Mouse (Mus musculus): ENCODE measurements around the gene Nrxn3. TPM values are rescaled to one million over a fixed set of nuclear protein-coding genes. Genes with fewer than 3 reads are reported as not detected.

Gene Nrxn3
- 1 to 10 TPM; 1.3 to 1.5 TPM for total RNA-seq (2021)

DNA sequence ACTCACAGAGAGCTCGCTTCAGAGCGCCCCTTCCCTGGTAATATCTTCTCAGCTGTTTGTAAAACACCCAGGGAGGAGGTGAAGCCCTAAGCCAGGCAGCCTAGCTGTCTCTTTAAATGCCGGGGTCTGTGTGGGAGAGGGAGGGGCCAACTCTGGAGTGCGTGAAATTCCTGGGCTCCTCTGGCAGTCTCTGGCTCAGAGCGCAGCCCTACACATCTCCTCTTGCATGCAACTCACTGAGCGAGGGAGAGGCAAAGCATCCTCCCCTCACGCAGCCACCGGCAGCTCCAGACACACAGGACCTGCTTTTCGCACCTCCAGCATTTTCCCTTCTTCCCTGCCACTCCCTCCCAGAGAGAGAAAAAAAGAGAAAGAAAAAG, at the start of gene Nrxn3:
Gene Nrxn3, plus strand, starts transcription at position 186 of the 380 bp plus-strand sequence.
- DNase-seq, result peak; percentile 21

DNA sequence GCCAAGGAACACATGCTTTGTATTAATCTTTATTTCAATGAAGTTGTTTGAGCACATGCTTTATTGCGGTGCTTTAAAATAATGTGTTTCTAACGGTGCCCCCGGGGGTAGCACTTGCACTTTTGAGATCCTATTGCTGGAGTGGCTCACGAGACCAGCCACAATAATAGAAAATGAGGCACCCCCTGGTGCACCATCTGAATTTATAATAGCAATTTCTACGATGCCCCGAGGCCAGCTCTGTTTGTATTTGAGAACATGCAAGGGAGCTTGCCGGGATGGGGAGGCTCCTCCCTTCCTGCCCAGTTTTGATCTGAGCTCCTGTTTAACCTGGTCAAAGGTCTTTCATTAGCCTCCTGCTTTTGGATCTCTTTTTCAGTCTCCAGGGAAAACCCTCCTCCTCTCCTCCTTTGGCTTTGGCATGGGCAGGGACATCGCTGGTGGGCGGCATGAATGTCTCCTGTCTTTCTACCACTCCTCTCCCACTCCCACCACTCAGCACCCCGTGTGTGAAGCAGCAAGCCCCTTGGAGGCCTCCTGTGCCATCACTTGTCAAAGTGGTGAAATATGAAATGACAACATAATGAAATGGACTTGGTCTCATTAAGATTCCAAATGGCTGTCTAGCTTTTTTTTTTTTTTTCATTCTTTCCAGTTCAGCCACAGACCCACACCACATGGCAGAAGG, 18.4 kb upstream of the Nrxn3 start:
- no peak for DNase-seq

DNA sequence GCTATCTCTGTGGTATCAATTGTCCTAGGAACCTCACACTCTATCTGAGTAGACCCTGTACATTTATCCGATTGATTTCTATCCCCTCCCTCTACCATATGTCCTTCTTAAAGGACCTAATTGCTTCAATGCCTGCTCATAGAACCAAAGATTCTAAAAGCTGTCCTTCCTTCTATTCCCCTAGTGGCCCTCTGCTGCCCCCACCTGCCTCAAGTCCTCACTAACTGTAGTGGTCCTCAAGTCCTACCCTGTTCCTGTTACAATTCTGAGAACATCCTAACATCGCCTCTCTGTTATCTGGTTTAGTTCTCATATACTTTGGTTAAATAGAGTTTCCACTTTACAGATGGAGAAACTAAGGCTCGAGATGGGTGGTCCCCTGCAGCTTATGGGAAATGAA, 16.7 kb upstream of the Nrxn3 start:
- DNase-seq, result no peak

DNA sequence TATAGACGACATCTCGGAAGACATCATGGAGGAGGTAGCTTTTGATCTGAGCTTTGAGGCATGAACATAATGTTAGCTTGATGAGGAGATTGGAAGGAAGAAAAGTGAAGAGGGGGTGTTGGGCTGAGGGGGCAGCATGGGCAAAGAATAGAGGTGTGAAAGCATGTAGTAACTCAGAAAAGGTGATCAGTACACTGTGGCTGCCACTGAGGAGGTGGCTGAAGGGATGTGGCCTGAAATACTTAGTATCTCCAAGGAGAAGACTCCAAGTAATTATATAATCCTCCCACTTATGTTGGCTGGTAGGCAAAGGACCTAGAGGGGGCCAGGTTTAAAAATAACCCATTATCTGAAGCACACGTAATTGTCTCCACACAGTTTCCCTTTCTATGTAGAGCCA, 14.9 kb upstream of the Nrxn3 start:
- DNase-seq, result no peak

DNA sequence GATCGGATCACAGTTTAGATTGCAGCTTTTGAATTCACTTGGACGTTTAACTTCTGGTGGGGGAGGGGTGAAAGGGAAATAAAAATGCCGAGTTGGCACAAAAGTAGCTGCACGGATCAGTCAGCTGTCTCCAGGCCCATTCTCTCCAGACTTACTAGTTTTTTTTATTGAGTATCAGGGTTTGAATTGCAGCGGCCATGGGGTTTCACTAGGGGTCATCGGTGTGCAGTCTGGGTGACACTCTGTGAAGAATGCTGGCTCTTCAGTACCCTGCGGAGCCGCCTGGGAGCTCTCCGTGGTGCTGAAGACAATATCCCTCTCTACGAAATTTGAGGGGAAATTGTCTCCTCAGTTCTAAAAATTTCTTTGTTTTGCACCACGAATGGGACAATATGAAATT, 13.5 kb upstream of the Nrxn3 start:
- peak; percentile 76 for DNase-seq

DNA sequence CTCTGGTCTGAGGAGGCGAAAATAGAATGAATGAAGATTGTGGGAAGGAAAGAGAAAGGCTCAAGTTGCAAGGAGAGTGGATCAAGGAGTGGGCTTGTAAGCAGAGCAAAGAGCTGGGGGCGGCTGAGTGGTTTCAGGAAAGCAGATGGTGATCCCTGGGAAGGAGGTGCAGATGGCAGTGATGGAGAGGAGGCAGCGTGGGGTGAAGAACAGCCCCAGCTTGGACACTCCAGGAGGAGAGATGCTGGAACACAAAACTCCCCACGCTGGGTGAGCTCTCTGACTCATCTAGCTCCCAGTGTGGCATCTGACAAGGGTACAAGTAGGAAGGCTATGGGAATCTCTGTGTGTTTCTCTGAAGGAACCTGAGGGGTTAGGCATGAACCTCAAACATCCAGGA, 9.2 kb upstream of the Nrxn3 start:
- DNase-seq, result no peak

DNA sequence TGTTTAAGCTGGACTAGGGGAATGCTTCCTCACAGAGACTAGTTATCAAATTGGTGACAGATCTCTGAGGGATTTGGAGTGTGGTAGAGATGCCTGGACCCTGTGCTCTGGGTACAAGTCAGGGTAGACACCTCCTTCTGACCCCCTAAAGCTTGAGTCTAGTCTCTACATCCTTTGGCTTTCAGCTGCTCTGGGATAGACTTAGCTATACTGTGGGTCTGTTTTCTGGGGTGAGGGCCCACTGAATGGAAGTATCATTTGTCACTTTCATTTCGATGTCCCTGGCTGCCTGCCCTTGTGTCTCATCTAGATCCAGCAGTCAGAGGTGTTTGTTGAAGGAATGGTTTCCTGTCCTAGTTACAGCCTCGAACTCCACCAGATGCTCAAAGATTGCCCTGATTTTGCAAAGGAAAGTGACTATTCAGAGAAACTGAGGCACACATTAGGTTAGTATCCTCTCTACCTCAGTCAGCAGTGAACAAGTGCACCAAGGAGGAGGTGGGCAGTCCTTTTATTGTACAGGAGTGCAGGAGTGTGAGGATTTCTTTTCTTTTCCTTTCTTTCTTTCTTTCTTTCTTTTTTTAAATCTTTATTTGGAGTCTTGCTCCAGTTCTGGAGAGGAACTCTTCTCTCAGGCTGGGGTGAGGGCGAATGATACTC, 515 bp upstream of the Nrxn3 start:
- DNase-seq, result no peak

DNA sequence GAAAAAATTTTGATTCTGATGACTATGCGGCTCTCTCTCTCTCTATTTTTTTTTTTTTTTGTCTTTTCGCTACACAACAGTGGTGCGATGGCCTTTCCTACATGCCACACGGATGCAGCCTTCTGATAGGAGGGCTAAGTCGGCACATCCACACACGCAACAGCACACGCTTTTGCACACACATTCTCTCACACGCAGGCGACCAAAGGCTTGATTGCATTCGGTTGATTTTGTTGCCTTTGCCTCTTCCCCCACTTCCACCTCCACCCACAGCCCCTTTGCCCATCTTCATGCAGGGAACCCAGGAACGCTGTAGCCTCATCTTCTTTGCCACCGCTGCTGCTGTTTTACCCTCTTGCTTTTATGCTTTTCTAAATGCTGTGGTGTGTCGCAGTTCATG, 3.6 kb downstream of the Nrxn3 start:
- DNase-seq, result no peak

DNA sequence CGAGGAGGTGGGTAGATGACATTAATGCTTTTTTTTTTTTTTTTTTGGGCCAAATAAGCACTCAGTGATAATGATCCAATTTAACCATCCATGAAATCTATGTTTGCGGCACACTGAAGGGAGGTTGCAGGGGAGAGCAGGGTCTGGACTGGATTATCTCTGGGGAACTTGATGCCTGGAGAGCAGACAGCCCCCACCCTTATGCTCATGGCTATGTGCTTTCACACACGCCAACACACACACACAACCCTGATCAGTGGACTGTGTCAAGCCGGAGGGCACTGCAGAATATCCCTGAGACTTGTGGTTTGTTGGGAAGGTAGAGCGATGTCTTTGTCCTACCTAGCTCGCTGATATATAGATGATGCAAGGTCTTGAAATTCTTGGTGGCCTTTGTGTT, 4.1 kb downstream of the Nrxn3 start:
- DNase-seq, result no peak

DNA sequence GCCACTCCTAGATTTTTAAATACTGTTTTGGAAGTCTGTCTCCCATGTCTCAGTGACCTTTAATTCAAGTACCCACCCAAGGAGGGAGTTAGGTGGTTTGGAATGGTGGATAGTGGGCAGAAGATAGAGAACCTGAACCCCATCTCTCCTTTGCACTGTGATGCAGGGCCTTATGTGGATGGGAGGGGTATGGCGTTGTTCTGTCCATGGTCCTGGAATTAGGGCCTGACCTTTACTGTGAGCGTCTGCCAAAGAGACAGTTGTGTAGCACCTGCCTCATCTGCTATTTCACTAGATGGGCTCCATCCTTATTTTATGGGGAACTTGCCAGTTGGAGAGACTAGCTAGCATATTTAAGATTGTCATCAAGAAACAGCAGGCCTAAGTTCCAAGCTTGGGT, 8.0 kb downstream of the Nrxn3 start:
- no peak for DNase-seq

DNA sequence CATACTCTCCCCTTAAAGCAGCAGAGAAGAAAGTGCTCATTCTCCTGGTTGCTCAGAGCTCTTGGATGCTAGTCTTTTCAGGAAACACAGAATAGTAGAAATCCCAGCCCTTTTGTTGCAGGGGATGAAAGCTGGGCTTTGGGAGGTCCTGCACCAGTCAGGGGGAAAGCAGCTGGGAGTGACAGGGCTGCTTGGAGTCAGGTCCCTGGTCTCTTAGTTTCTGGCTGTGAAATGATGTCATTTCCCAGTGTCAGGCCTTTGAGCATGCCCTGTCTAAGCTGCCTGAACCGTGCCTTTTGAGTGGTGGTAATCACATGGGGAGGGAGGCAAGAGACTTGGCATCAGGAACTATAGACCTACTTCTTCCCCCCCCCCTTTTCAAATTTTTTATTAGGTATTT, 12.4 kb downstream of the Nrxn3 start:
- DNase-seq, result no peak

DNA sequence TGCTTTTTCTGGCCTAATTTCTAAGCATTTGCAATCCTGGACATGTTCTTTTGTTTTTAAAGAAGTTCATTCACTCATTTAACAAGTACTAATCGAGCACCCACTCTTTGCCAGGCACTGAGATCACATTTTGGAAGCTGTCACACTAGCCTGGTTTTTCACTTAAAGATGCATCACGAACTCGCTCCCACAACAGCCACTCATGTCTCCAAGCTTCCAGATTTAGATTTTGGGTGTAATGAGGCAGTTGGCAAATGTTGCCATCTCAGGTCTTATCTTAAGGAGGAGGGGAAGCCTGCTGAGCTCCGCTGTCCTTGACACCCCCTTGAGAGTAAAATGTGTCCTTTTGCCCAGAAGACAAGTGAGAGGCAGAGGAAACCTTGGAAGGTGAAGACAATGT, 14.4 kb downstream of the Nrxn3 start:
- no peak for DNase-seq

DNA sequence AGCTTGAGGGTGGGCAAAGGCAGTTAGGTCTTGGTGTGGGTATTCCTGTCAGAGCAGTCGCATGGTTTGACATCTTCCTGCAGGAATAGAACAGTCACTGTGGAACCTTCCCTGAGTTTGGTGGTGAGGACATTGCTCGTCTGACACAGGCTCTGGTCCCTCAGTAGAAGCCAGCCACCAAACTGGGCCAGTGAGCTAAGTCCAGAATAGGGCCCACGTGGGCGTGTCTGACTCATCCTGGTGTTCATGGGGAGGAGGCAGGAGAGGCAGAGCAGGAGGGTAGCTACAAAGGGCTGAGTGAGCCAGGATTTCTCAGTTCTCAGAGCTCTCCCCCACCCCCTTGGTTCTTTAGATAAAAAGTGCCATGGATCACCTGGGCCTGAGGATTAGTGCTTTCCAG, 15.9 kb downstream of the Nrxn3 start:
- DNase-seq, result no peak

DNA sequence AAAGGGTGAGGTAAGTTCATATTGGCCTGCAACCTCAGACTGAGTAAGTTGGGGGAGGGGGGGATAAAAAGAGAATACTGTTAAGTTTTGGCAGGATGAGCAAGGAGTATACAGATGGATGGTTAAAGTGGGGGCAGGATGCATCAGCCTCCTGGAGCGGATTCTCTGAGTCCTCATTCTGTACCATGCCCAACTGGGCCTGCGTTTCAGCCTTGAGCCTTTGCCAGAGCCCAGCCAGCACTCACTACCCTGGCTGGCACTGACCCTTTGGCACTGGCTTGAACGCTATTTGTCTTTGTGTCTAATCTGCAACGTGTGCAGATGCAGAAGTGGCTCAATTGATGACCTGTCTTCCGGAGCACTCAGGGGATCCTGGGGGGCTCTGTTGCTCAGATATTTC, 24.1 kb downstream of the Nrxn3 start:
- DNase-seq, result no peak

DNA sequence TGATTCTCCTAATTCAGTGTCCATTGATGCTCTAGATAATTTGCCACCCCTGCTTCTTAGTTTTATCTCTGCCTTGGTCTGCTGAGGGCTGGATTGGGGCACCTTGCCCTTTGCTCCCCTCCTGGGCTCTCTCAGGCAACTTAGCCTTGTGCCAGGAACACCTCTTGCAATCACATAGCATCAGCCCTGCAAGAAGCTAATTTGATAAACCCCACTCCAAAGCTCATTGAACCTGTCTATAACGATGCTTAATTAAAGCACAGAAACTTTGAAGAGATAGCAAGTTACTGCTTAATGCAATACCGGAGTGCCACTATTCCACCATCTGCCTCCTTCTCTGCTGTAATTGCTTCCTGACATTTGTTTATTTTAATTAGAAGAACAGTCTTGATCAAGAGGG, 42.1 kb downstream of the Nrxn3 start:
- no peak for DNase-seq

DNA sequence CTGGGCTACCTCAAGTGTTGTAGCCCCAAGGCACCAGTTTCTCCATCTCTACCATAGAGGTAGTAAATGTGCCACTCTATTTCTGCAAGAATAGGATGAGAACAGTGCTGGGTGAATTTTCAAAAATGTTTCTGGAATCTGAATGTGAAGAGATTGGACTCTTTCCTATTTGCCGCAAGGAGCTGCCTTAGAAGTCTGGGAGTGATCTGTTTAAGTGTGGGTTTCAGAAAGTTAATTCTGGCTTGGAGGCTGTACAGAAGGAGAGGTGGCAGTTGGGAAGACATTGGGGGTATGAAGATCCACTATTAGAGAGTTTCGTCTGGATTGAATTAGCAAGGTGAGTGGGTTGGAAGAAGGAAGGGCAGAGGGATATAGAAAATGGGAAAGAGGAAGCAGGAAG, 52.0 kb downstream of the Nrxn3 start:
- no peak for DNase-seq

DNA sequence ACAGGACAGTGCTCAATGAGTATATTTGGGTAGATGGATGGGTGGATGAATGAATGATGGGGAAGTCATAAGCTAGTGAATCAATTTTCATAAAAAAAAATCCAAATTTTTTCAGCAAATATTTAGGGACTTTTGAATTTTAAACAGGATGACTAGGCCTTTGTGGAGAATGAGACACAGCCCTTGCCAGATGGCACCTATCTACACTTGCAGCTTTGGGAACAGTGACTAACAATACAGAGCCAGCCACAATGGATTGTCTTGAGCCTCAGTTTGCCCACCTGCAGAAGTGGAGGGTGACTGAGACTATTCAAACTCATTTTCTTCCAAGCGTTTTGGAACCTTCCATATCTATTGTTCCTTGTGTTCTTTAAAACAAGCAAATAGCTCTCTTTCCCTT, 55.4 kb downstream of the Nrxn3 start:
- no peak for DNase-seq

DNA sequence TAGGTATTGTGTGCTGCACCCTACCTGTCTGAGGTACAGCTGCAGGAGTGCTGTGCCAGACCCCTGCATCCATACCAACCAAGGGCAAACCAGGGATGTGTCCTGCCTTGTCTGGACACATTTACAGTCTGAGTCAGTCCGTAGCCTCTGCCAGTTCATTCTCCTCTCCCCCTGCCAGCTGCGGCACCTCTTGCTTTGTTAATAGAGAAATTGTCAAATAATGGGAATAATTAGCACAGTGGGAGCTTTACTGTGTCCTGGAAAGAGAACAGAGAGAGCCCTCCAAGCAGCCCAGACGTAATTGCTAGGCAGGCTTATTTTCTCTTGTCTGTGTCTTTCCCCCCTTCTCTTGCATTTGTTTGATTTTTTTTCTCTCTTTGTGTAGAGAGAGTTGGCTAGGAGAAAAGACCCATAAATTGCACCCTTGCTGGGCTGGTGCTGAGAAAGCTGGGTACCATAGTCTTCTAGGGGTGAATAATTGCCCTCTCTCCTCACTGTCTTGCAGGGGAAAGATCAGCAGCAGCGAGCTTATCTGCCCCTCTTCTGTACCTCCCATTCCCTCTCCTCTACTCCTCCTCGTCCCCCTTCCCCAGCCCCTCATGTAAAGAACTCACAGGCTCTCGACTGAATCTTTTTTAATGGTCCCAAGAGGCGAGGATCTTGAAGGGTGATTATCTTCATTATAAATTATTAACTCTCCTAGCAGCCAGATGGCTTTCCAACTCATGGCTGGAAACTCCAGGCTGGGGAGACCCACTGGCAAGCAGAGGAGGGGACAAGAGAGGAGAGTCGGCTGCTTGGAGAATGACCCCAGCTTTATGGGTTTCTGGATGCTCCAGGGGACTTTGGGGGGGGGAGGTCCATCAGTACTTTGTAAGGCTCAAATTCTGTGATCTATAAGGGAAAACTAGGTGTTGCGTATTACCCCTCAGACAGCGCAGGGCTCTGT, 61.8 kb downstream of the Nrxn3 start:
- no peak for DNase-seq

DNA sequence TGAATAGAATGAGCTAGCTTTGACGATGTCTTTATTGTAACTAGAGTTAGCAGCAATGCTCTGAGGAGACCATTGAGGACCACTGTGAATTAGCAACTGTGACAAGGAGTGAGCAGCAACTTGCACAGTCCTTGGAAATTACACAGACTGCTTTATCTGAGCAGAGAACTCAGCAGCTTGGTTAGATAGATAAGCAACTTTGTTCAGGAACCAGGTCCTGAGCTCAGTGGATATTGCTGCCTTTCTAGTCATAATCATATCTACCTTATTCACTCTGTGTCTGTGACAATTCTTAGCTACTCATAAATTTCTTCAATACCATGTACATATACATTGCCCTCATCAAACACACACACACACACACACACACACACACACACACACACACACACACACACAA, 70.6 kb downstream of the Nrxn3 start:
- DNase-seq, result no peak

DNA sequence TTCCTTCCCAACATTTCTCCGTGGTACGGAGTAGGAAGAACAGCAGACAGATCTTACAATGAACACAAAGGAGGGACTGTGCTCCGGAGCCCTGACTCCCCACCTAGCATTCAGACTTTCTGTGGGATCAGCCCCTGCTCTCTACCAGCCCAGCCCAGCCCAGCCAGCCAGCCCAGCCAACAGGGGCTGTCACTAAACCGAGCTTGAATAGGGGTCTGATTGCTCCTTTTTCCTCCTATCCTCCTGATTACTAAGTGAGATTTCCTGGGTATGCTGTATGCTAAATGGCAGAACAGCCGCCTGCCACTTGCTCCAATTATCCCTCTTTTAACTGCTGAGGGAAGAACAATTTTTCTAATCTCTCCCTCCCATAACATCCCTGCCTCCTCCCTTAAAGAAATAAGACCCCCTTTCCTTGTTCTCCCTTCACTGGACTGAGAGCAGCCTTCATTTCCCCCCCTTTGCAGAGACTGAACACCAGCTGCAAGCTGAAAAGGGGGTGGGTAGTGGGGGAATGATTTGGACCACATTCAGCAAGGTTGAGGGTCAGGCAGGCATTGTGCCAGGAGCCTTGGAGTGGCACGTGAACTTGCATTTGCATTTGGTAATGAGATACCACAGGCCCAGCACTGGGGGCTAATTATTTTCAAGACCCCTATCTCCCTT, 78.4 kb downstream of the Nrxn3 start:
- DNase-seq, result no peak

DNA sequence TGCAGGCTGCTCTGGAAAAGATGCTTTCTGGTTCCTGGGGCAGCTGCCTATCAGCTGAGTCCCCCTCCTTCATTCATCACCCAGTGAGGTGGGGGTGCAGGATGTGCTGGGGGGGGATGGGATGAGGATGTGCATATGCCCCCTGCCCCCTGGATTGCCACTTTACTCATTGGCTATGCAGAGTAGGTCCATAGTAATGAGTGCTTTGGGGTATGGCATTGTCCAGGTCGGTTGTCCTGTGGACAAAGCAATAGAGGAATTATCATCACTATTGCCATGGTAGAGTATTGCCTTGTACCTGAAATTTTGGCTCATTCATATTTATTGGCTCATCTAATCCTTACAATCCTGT, 79.0 kb downstream of the Nrxn3 start:
- DNase-seq, result no peak

DNA sequence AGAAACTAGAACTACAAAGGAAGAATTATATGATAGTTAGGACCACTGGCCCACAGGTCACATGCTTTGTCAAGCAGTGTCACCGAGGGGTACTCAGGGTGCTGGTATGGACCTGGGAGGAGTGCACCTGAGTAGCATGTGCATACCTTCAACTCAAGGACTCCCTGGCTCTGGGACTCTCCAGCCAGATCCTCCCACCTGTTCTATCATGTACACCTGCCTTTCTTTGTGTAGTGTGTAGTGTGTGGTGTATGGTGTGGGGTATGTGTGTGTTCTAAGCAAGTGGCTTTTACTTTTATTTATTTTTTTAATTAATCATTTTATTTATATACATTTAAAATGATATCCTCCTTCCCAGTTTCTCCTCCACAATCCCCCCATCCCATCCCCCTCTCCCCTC, 86.3 kb downstream of the Nrxn3 start:
- no peak for DNase-seq

DNA sequence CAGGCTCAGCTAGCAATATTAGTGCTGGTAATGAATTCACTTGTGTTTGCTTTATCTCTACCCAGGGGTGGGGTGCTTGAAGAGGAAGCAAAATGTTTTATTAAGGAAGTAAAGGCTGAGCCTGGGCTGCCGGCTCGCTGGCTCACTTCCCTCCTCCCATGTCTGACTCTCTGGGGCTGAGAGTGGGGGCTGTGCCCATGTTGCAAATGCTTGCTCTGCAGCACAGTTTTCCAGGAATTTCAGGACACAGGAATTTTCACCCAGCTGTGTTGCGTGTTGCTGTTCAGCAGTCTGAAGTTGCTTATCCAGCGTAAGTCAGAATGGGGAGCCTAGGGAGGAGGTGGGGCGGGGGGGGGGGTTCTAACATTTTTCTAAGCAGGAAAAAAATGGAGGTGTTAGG, 89.5 kb downstream of the Nrxn3 start:
- DNase-seq, result peak; percentile 51
